Mouse (Mus musculus): ENCODE measurements around the gene 4933430I17Rik. TPM values are rescaled to one million over a fixed set of nuclear protein-coding genes. Genes with fewer than 3 reads are reported as not detected.

4933430I17Rik gene
- polyA plus RNA-seq, 1 experiment from 2014 or later: 0.20 TPM

- no peaks in the 10 kb centered on the region for H3K27me3 ChIP-seq
- no peak overlapping the region for H3K4me2 ChIP-seq
- 82% methylated on average over 5 of the region's 5 CpGs for WGBS
- H3K4me3 ChIP-seq: no peak overlapping the region
- H3K9me3 ChIP-seq (replicated peaks): no peaks in the 10 kb centered on the region
- no peak for ATAC-seq (replicated peaks; ENCODE audit: insufficient number of reproducible peaks, insufficient read depth, low FRiP score, low read depth)
- H3K4me1 ChIP-seq (replicated peaks): no peaks in the 10 kb centered on the region
- H3K36me3 ChIP-seq: no peaks in the 10 kb centered on the region
- H3K27ac ChIP-seq: no peak overlapping the region
- H3K9ac ChIP-seq: no peak overlapping the region
These were observed 38.0 kb upstream of the 4933430I17Rik start for GRCm38 (mm10) chr4:62487172-62487571.

- ATAC-seq (replicated peaks; ENCODE audit: insufficient number of reproducible peaks, insufficient read depth, low FRiP score, low read depth): no peak
- Histone ChIP-seq H3K27me3 (no peaks in the 10 kb centered on the region), H3K36me3 (no peaks in the 10 kb centered on the region), H3K27ac (no peak overlapping the region), H3K9ac (no peak overlapping the region), H3K4me2 (no peak overlapping the region), H3K9me3 (replicated peaks) (no peaks in the 10 kb centered on the region), H3K4me1 (replicated peaks) (no peaks in the 10 kb centered on the region), H3K4me3 (no peak overlapping the region)
- 77% methylated on average over 2 of the region's 2 CpGs for WGBS
These were observed 37.3 kb upstream of the 4933430I17Rik start for GRCm38 (mm10) chr4:62487914-62488313.

GRCm38 (mm10) chr4:62492682-62493081, 32.5 kb upstream of the 4933430I17Rik start:
- Histone ChIP-seq H3K9me3 (replicated peaks) (no peaks in the 10 kb centered on the region), H3K4me1 (replicated peaks) (peaks cover 13% of the 10 kb centered on the region), H3K36me3 (no peaks in the 10 kb centered on the region), H3K9ac (no peak overlapping the region), H3K27me3 (no peaks in the 10 kb centered on the region), H3K4me3 (no peak overlapping the region), H3K4me2 (no peak overlapping the region), H3K27ac (no peak overlapping the region)
- 72% methylated on average over 2 of the region's 2 CpGs for WGBS
- ATAC-seq (replicated peaks; ENCODE audit: insufficient number of reproducible peaks, insufficient read depth, low FRiP score, low read depth): no peak

- H3K4me3 ChIP-seq: no peak overlapping the region
- peaks cover 9% of the 10 kb centered on the region; the same call in 1 of the 2 replicates for H3K36me3 ChIP-seq
- no peak overlapping the region for H3K27ac ChIP-seq
- no peak overlapping the region for H3K4me2 ChIP-seq
- H3K27me3 ChIP-seq: no peaks in the 10 kb centered on the region
- H3K9me3 ChIP-seq (replicated peaks): no peaks in the 10 kb centered on the region
- 51% methylated on average over 9 of the region's 9 CpGs for WGBS
- ATAC-seq (replicated peaks; ENCODE audit: insufficient number of reproducible peaks, insufficient read depth, low FRiP score, low read depth): no peak
- H3K4me1 ChIP-seq (replicated peaks): peaks cover 13% of the 10 kb centered on the region
- no peak overlapping the region for H3K9ac ChIP-seq
These were observed 30.9 kb upstream of the 4933430I17Rik start for GRCm38 (mm10) chr4:62494230-62494629.

GRCm38 (mm10) chr4:62495946-62496345, 29.2 kb upstream of the 4933430I17Rik start:
- H3K4me2 ChIP-seq: no peak overlapping the region
- peaks cover 13% of the 10 kb centered on the region; the same call in 1 of the 2 replicates for H3K36me3 ChIP-seq
- no peak overlapping the region for H3K9ac ChIP-seq
- no peak for ATAC-seq (replicated peaks; ENCODE audit: insufficient number of reproducible peaks, insufficient read depth, low FRiP score, low read depth)
- H3K9me3 ChIP-seq (replicated peaks): no peaks in the 10 kb centered on the region
- H3K4me1 ChIP-seq (replicated peaks): peaks cover 15% of the 10 kb centered on the region
- no peak overlapping the region for H3K27ac ChIP-seq
- H3K27me3 ChIP-seq: no peaks in the 10 kb centered on the region
- 54% methylated on average over 8 of the region's 8 CpGs for WGBS
- H3K4me3 ChIP-seq: no peak overlapping the region

- Histone ChIP-seq H3K9me3 (replicated peaks) (no peaks in the 10 kb centered on the region), H3K4me1 (replicated peaks) (peaks cover 19% of the 10 kb centered on the region), H3K4me2 (no peak overlapping the region), H3K36me3 (peaks cover 13% of the 10 kb centered on the region; the same call in 1 of the 2 replicates), H3K27ac (no peak overlapping the region), H3K4me3 (no peak overlapping the region), H3K27me3 (no peaks in the 10 kb centered on the region), H3K9ac (no peak overlapping the region)
- WGBS: 34% methylated on average over 8 of the region's 8 CpGs
- 0 out of 2 replicates have a peak, but pooled peaks have one; percentile 29 for ATAC-seq (replicated peaks; ENCODE audit: insufficient number of reproducible peaks, insufficient read depth, low FRiP score, low read depth)
These were observed 28.4 kb upstream of the 4933430I17Rik start for GRCm38 (mm10) chr4:62496815-62497214.

- H3K9me3 ChIP-seq (replicated peaks): no peaks in the 10 kb centered on the region
- no peaks in the 10 kb centered on the region for H3K27me3 ChIP-seq
- H3K36me3 ChIP-seq: peaks cover 13% of the 10 kb centered on the region; the same call in 1 of the 2 replicates
- H3K4me3 ChIP-seq: no peak overlapping the region; the same call in 1 of the 2 replicates
- H3K4me1 ChIP-seq (replicated peaks): peaks cover 27% of the 10 kb centered on the region
- H3K4me2 ChIP-seq: peak overlapping the region; percentile 65; the same call in 1 of the 2 replicates
- 77% methylated on average over 4 of the region's 4 CpGs for WGBS
- peak overlapping the region; percentile 81 for H3K27ac ChIP-seq
- ATAC-seq (replicated peaks; ENCODE audit: insufficient number of reproducible peaks, insufficient read depth, low FRiP score, low read depth): no peak
- H3K9ac ChIP-seq: no peak overlapping the region
These were observed 24.4 kb upstream of the 4933430I17Rik start for GRCm38 (mm10) chr4:62500799-62501198.

- Histone ChIP-seq H3K9me3 (replicated peaks) (no peaks in the 10 kb centered on the region), H3K4me3 (peak overlapping the region; percentile 92), H3K36me3 (peaks cover 13% of the 10 kb centered on the region; the same call in 1 of the 2 replicates), H3K4me1 (replicated peaks) (peaks cover 21% of the 10 kb centered on the region), H3K4me2 (peak overlapping the region; percentile 65), H3K27me3 (no peaks in the 10 kb centered on the region), H3K27ac (peak overlapping the region; percentile 81), H3K9ac (peak overlapping the region; percentile 81)
- WGBS: under 1% methylated on average over 7 of the region's 7 CpGs
- no peak for ATAC-seq (replicated peaks; ENCODE audit: insufficient number of reproducible peaks, insufficient read depth, low FRiP score, low read depth)
These were observed 23.6 kb upstream of the 4933430I17Rik start for GRCm38 (mm10) chr4:62501534-62501933.

- H3K36me3 ChIP-seq: peaks cover 13% of the 10 kb centered on the region; the same call in 1 of the 2 replicates
- WGBS: 1% methylated on average over 38 of the region's 38 CpGs
- peak overlapping the region; percentile 65 for H3K4me2 ChIP-seq
- peak; percentile 94 for ATAC-seq (replicated peaks; ENCODE audit: insufficient number of reproducible peaks, insufficient read depth, low FRiP score, low read depth)
- H3K4me3 ChIP-seq: peak overlapping the region; percentile 92
- H3K27me3 ChIP-seq: no peaks in the 10 kb centered on the region
- peaks cover 15% of the 10 kb centered on the region for H3K4me1 ChIP-seq (replicated peaks)
- H3K9me3 ChIP-seq (replicated peaks): no peaks in the 10 kb centered on the region
- H3K27ac ChIP-seq: peak overlapping the region; percentile 81
- peak overlapping the region; percentile 81 for H3K9ac ChIP-seq
These were observed 23.0 kb upstream of the 4933430I17Rik start for GRCm38 (mm10) chr4:62501964-62502732.

- H3K9ac ChIP-seq: no peak overlapping the region
- ATAC-seq (replicated peaks; ENCODE audit: insufficient number of reproducible peaks, insufficient read depth, low FRiP score, low read depth): no peak
- H3K27me3 ChIP-seq: no peaks in the 10 kb centered on the region
- no peak overlapping the region for H3K4me3 ChIP-seq
- H3K27ac ChIP-seq: no peak overlapping the region
- H3K36me3 ChIP-seq: peaks cover 17% of the 10 kb centered on the region; the same call in 1 of the 2 replicates
- H3K4me2 ChIP-seq: no peak overlapping the region
- WGBS: 71% methylated on average over 7 of the region's 7 CpGs
- H3K9me3 ChIP-seq (replicated peaks): no peaks in the 10 kb centered on the region
- H3K4me1 ChIP-seq (replicated peaks): peaks cover 14% of the 10 kb centered on the region
These were observed 22.2 kb upstream of the 4933430I17Rik start for GRCm38 (mm10) chr4:62502969-62503368.

GRCm38 (mm10) chr4:62503374-62503970, 21.7 kb upstream of the 4933430I17Rik start, which contains the start of gene Hdhd3:
Gene Hdhd3, minus strand, starts transcription at chr4:62503467.
- H3K9me3 ChIP-seq (replicated peaks): no peaks in the 10 kb centered on the region
- ATAC-seq (replicated peaks; ENCODE audit: insufficient number of reproducible peaks, insufficient read depth, low FRiP score, low read depth): no peak
- peak within 1 kb of the TSS; percentile 81 for H3K9ac ChIP-seq
- H3K4me1 ChIP-seq (replicated peaks): peaks cover 14% of the 10 kb centered on the region
- H3K4me2 ChIP-seq: peak within 1 kb of the TSS; percentile 65
- H3K36me3 ChIP-seq: peaks cover 18% of the 10 kb centered on the region; the same call in 1 of the 2 replicates
- peak within 1 kb of the TSS; percentile 81 for H3K27ac ChIP-seq
- H3K4me3 ChIP-seq: peak within 1 kb of the TSS; percentile 92
- no peaks in the 10 kb centered on the region for H3K27me3 ChIP-seq
- 78% methylated on average over 3 of the region's 3 CpGs for WGBS
